Mouse (Mus musculus): ENCODE data around the gene Mlst8. TPM values are rescaled to one million over a fixed set of nuclear protein-coding genes. Genes with fewer than 3 reads are reported as not detected.

Mlst8 gene
- total and polyA plus RNA-seq, 3 experiments: 35.4 to 57.3 TPM; not detected in 1

DNA sequence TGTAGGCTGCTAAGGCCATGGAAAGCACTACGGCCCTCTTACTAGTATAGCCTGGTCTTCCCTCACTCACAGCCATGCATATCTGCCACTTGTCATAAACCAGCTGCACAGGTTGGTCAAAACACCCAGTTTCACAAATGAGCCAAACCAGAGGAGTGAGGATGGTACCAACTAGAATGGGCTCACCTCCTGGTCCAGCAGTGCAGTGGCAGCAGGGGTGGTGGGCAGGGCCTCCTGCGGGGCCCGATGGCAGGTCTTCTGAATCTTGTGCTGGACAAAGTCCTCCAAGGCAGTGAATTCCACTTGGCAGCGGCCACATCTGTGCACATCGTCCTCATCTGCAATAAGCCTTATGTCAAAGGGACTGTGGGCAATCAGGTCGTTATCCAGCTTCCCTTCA lies 27.7 kb downstream of the Mlst8 start:
- Histone ChIP-seq H3K4me1 (ENCODE audit: control insufficient read depth in 1 of 2, insufficient read depth in 2 of 2, low read length in 2 of 2) (peaks cover 7 to 12% of the 10 kb centered on the region in 2 experiments), H3K36me3 (ENCODE audit: control insufficient read depth in 1 of 2, insufficient read depth in 2 of 2, low read length in 2 of 2) (peaks cover 2 to 14% of the 10 kb centered on the region in 2 experiments), H3K27ac (ENCODE audit: control insufficient read depth, low read depth, low read length) (no peak overlapping the region)

GRCm38 (mm10) chr17:24449507-24449906 lies 29.4 kb downstream of the Mlst8 start:
- peaks cover 6 to 8% of the 10 kb centered on the region in 2 experiments for H3K4me1 ChIP-seq (ENCODE audit: control insufficient read depth in 1 of 2, insufficient read depth in 2 of 2, low read length in 2 of 2)
- H3K36me3 ChIP-seq (ENCODE audit: control insufficient read depth in 1 of 2, insufficient read depth in 2 of 2, low read length in 2 of 2): peaks cover 2 to 11% of the 10 kb centered on the region in 2 experiments
- no peak overlapping the region for H3K4me3 ChIP-seq (ENCODE audit: control insufficient read depth in 1 of 2, insufficient read depth in 1 of 2, low read depth in 2 of 2, low read length in 2 of 2)

More for the DNA sequence above, 27.7 kb downstream of the Mlst8 start:
- no peaks in the 10 kb centered on the region for H3K9me3 ChIP-seq (replicated peaks; ENCODE audit: insufficient read depth, low read length)
- H3K4me3 ChIP-seq (ENCODE audit: control insufficient read depth in 1 of 2, insufficient read depth in 1 of 2, low read depth in 2 of 2, low read length in 2 of 2): no peak overlapping the region
- no peaks in the 10 kb centered on the region for H3K27me3 ChIP-seq (ENCODE audit: control insufficient read depth in 1 of 2, insufficient read depth in 2 of 2, low read length in 2 of 2)
- H3K9ac ChIP-seq (ENCODE audit: control insufficient read depth, low read depth, low read length, poor library complexity, severe bottlenecking): no peak overlapping the region
- no peak for TF ChIP-seq SIN3A (IDR thresholded peaks at IDR 0.05; ENCODE audit: low read length)
- TF ChIP-seq GABPA (IDR thresholded peaks at IDR 0.05; ENCODE audit: low read depth, low read length): no peak
- TF ChIP-seq CHD1 (IDR thresholded peaks at IDR 0.05; ENCODE audit: low read depth, low read length): no peak
- no peak for TF ChIP-seq CHD2 (IDR thresholded peaks at IDR 0.05; ENCODE audit: low read length)
- no peak for TF ChIP-seq UBTF (IDR thresholded peaks at IDR 0.05; ENCODE audit: borderline replicate concordance, insufficient read depth, low read depth, low read length)
- TF ChIP-seq RCOR1 (IDR thresholded peaks at IDR 0.05; ENCODE audit: low read depth, low read length): no peak
- TF ChIP-seq BHLHE40 (IDR thresholded peaks at IDR 0.05; ENCODE audit: borderline replicate concordance, low read depth, low read length): no peak
- no peak for TF ChIP-seq ZMIZ1 (IDR thresholded peaks at IDR 0.05; ENCODE audit: low read depth, low read length)
- H3K79me2 ChIP-seq (ENCODE audit: control insufficient read depth, insufficient read depth, low read length, poor library complexity): peaks cover 16% of the 10 kb centered on the region
- no peak for DNase-seq (ENCODE audit: low read depth, low spot score)

DNA sequence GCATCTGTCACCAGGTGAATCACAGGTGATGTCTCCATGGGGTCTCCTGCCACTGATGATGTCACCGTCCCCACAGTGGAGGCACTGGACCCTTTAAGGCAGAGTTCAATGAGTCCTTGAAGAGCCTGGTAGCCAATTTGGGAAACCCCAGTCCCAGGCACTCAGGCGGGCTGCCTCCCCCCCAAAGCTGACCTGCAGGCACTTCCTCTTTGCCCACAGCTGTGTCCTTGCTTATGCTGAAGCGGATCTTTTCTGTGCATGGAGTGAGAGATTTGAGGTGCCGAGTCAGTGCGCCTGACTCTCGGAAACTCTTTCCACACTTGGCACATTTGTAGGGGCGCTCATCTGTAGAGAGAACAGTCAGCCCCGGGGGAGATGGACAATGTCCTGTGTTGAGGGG lies 32.3 kb downstream of the Mlst8 start:
- no peaks in the 10 kb centered on the region for H3K79me2 ChIP-seq (ENCODE audit: control insufficient read depth, insufficient read depth, low read length, poor library complexity)
- no peak for DNase-seq (ENCODE audit: low read depth, low spot score)
- H3K9ac ChIP-seq (ENCODE audit: control insufficient read depth, low read depth, low read length, poor library complexity, severe bottlenecking): no peak overlapping the region
- no peaks in the 10 kb centered on the region for H3K27me3 ChIP-seq (ENCODE audit: control insufficient read depth in 1 of 2, insufficient read depth in 2 of 2, low read length in 2 of 2)
- H3K36me3 ChIP-seq (ENCODE audit: control insufficient read depth in 1 of 2, insufficient read depth in 2 of 2, low read length in 2 of 2): peaks cover 0 to 2% of the 10 kb centered on the region in 2 experiments; a peak in 2 of 4 replicates
- no peak overlapping the region for H3K4me3 ChIP-seq (ENCODE audit: control insufficient read depth in 1 of 2, insufficient read depth in 1 of 2, low read depth in 2 of 2, low read length in 2 of 2)
- H3K27ac ChIP-seq (ENCODE audit: control insufficient read depth, low read depth, low read length): no peak overlapping the region
- no peaks in the 10 kb centered on the region for H3K4me1 ChIP-seq (ENCODE audit: control insufficient read depth in 1 of 2, insufficient read depth in 2 of 2, low read length in 2 of 2)
- no peaks in the 10 kb centered on the region for H3K9me3 ChIP-seq (replicated peaks; ENCODE audit: insufficient read depth, low read length)
- no peak for TF ChIP-seq TCF12 (IDR thresholded peaks at IDR 0.05; ENCODE audit: low read depth, low read length)
- TF ChIP-seq MEF2A (IDR thresholded peaks at IDR 0.05; ENCODE audit: extremely low read depth, insufficient replicate concordance, low read depth, low read length, poor library complexity, severe bottlenecking): no peak
- TF ChIP-seq POLR2AphosphoS5 (IDR thresholded peaks at IDR 0.05; ENCODE audit: borderline replicate concordance, low read depth, low read length): no peak
- TF ChIP-seq SMC3 (IDR thresholded peaks at IDR 0.05; ENCODE audit: low read depth, low read length): no peak
- TF ChIP-seq E2F4 (IDR thresholded peaks at IDR 0.05; ENCODE audit: borderline replicate concordance, low read depth, low read length): no peak
- TF ChIP-seq MAX (IDR thresholded peaks at IDR 0.05; ENCODE audit: low read length): no peak
- TF ChIP-seq USF2 (IDR thresholded peaks at IDR 0.05; ENCODE audit: borderline replicate concordance in 1 of 2, insufficient read depth in 1 of 2, low read depth in 1 of 2, low read length in 2 of 2): no peak
- TF ChIP-seq RAD21 (IDR thresholded peaks at IDR 0.05; ENCODE audit: low read depth, low read length): no peak
- no peak for TF ChIP-seq MYB (IDR thresholded peaks at IDR 0.05; ENCODE audit: low read depth, low read length)
- no peak for TF ChIP-seq GATA1 (IDR thresholded peaks at IDR 0.05; ENCODE audit: low read depth, low read length)
- TF ChIP-seq CHD2 (IDR thresholded peaks at IDR 0.05; ENCODE audit: low read length): no peak
- TF ChIP-seq TBP (IDR thresholded peaks at IDR 0.05; ENCODE audit: low read depth, low read length): no peak
- no peak for TF ChIP-seq NRF1 (IDR thresholded peaks at IDR 0.05; ENCODE audit: insufficient read depth, low read depth, low read length, poor library complexity, severe bottlenecking)
- TF ChIP-seq RCOR1 (IDR thresholded peaks at IDR 0.05; ENCODE audit: low read depth, low read length): no peak

More at GRCm38 (mm10) chr17:24449507-24449906, 29.4 kb downstream of the Mlst8 start:
- no peaks in the 10 kb centered on the region for H3K27me3 ChIP-seq (ENCODE audit: control insufficient read depth in 1 of 2, insufficient read depth in 2 of 2, low read length in 2 of 2)
- H3K9me3 ChIP-seq (replicated peaks; ENCODE audit: insufficient read depth, low read length): no peaks in the 10 kb centered on the region
- no peak overlapping the region for H3K27ac ChIP-seq (ENCODE audit: control insufficient read depth, low read depth, low read length)
- TF ChIP-seq POLR2AphosphoS2 (IDR thresholded peaks at IDR 0.05; ENCODE audit: low read length) (no peak), ZC3H11A (IDR thresholded peaks at IDR 0.05; ENCODE audit: low read depth, low read length) (no peak), RAD21 (IDR thresholded peaks at IDR 0.05; ENCODE audit: low read depth, low read length) (no peak), MAX (IDR thresholded peaks at IDR 0.05; ENCODE audit: low read length) (no peak), BHLHE40 (IDR thresholded peaks at IDR 0.05; ENCODE audit: borderline replicate concordance, low read depth, low read length) (no peak)
- no peak overlapping the region for H3K9ac ChIP-seq (ENCODE audit: control insufficient read depth, low read depth, low read length, poor library complexity, severe bottlenecking)
- peaks cover 10% of the 10 kb centered on the region for H3K79me2 ChIP-seq (ENCODE audit: control insufficient read depth, insufficient read depth, low read length, poor library complexity)
- no peak for DNase-seq (ENCODE audit: low read depth, low spot score)

Data from MEL (cell line).